In genomic region chr1:90903971-90904458, GRCm38 (mm10) we compare ENCODE assay signal across 10 mouse cellular contexts. TPM values are rescaled to one million over a fixed set of nuclear protein-coding genes. Genes with fewer than 3 reads are reported as not detected.
A peak's percentile ranks its signal among the peaks of the same experiment; 100 is the strongest.
DNase-seq lines count a peak whose midpoint lies in the region; ATAC-seq lines count a peak whose summit lies in the region.
"Had no signal": no experiment of that assay in that cellular context is flagged by ENCODE, and none has a peak within 500 bp of the region (broad histone marks: within the 10 kb centered on the region; RNA-seq: fewer than 3 reads in every experiment).

No protein-coding gene starts in this region.

- H3K9me3 ChIP-seq in midbrain, embryonic 10.5 days (replicated peaks) = no peaks in the 10 kb centered on the region
- H3K9me3 ChIP-seq in midbrain, embryonic 13.5 days = no peaks in the 10 kb centered on the region
- H3K9me3 ChIP-seq in stomach, embryonic 15.5 days = no peaks in the 10 kb centered on the region
- H3K9me3 ChIP-seq: liver, embryonic 13.5 days had no signal

- no peaks in the 10 kb centered on the region for H3K27me3 ChIP-seq in midbrain, embryonic 10.5 days (ENCODE audit: low read depth, poor library complexity, severe bottlenecking)
- no peaks in the 10 kb centered on the region for H3K27me3 ChIP-seq in midbrain, embryonic 13.5 days
- no peaks in the 10 kb centered on the region for H3K27me3 ChIP-seq in stomach, embryonic 15.5 days (replicated peaks)
- H3K27me3 ChIP-seq: liver, embryonic 13.5 days had no signal

- no peak for ATAC-seq in midbrain, embryonic 13.5 days
- peak; percentile 67; the same call in 1 of the 2 replicates for ATAC-seq in stomach, embryonic 15.5 days (ENCODE audit: insufficient read depth, low FRiP score, low read depth)
- ATAC-seq: forebrain, embryonic 14.5 days had no signal

- WGBS in midbrain, embryonic 10.5 days = 79% methylated on average over 8 of the region's 8 CpGs
- WGBS in midbrain, embryonic 13.5 days = 78% methylated on average over 8 of the region's 8 CpGs
- 38% methylated on average over 8 of the region's 8 CpGs for WGBS in stomach, embryonic 15.5 days

- H3K4me2 ChIP-seq in midbrain, embryonic 13.5 days (replicated peaks) = no peak overlapping the region
- H3K4me2 ChIP-seq in stomach, embryonic 15.5 days = no peak overlapping the region
- H3K4me2 ChIP-seq: liver, embryonic 13.5 days had no signal

- no peaks in the 10 kb centered on the region for H3K36me3 ChIP-seq in midbrain, embryonic 10.5 days
- no peaks in the 10 kb centered on the region for H3K36me3 ChIP-seq in midbrain, embryonic 13.5 days
- H3K36me3 ChIP-seq in stomach, embryonic 15.5 days = no peaks in the 10 kb centered on the region
- H3K36me3 ChIP-seq: liver, embryonic 13.5 days had no signal

- DNase-seq in midbrain, embryonic 10.5 days (ENCODE audit: low spot score) = no peak
- peak; percentile 57 for DNase-seq in gastrocnemius, postnatal 25 days
- peak; percentile 68 to 87 for DNase-seq in left cerebral cortex, postnatal 14 days (ENCODE audit: low spot score in 2 of 2)
- DNase-seq in cerebellum, adult 9-10 months = no peak
- no peak for DNase-seq in liver
- DNase-seq in adrenal gland, adult 18-20 months (ENCODE audit: low spot score in 2 of 2) = no peak
- DNase-seq: liver, embryonic 13.5 days had no signal

- H3K27ac ChIP-seq in midbrain, embryonic 10.5 days (replicated peaks) = peak overlapping the region; percentile 38
- no peak overlapping the region for H3K27ac ChIP-seq in midbrain, embryonic 13.5 days
- peak overlapping the region; percentile 88 for H3K27ac ChIP-seq in stomach, embryonic 15.5 days
- H3K27ac ChIP-seq: liver, embryonic 13.5 days had no signal

- intact Hi-C loops in left cerebral cortex, postnatal 14 days (cut with DNase I) = no loop called here

- H3K4me1 ChIP-seq in midbrain, embryonic 10.5 days = peaks cover 14% of the 10 kb centered on the region
- H3K4me1 ChIP-seq in midbrain, embryonic 13.5 days (replicated peaks) = no peaks in the 10 kb centered on the region
- H3K4me1 ChIP-seq in stomach, embryonic 15.5 days = peaks cover 7% of the 10 kb centered on the region
- H3K4me1 ChIP-seq: liver, embryonic 13.5 days had no signal

- H3K4me3 ChIP-seq in midbrain, embryonic 10.5 days = no peak overlapping the region
- no peak overlapping the region for H3K4me3 ChIP-seq in midbrain, embryonic 13.5 days (replicated peaks)
- H3K4me3 ChIP-seq in stomach, embryonic 15.5 days (replicated peaks) = no peak overlapping the region
- H3K4me3 ChIP-seq: liver, embryonic 13.5 days had no signal

- H3K9ac ChIP-seq in midbrain, embryonic 13.5 days (replicated peaks) = no peak overlapping the region
- no peak overlapping the region for H3K9ac ChIP-seq in stomach, embryonic 15.5 days
- H3K9ac ChIP-seq: liver, embryonic 13.5 days had no signal

RNA-seq across cellular contexts. Expression of gene Mlph, which starts 10.9 kb away (rescaled TPM):
- 0.14 and 0.20 TPM in 2 replicates for polyA plus RNA-seq in midbrain, embryonic 10.5 days (2016; fragmentation: Nextera tagmentation; extraction: Ambion mirVana)
- 0.06 and 0.13 TPM in 2 replicates for polyA plus RNA-seq in midbrain, embryonic 13.5 days (2015; fragmentation: Nextera tagmentation; extraction: Ambion mirVana)
- total RNA-seq in gastrocnemius, postnatal 25 days (2021) = under 1 TPM; 0.26 to 0.51 TPM
- total RNA-seq in left cerebral cortex, postnatal 14 days (2021) = under 1 TPM; 0.51 to 0.64 TPM
- 1.8 and 2.3 TPM in 2 replicates for polyA plus RNA-seq in stomach, embryonic 15.5 days (2015; fragmentation: Nextera tagmentation; extraction: Ambion mirVana)
- total RNA-seq in adrenal gland, adult 18-20 months (2021) = 1 to 10 TPM; 3.9 to 4.9 TPM

RNA-seq across cellular contexts. Expression of gene Prlh, which starts 48.9 kb away (rescaled TPM):
- polyA plus RNA-seq in midbrain, embryonic 10.5 days (2016; fragmentation: Nextera tagmentation; extraction: Ambion mirVana) = not detected in 2 replicates
- polyA plus RNA-seq in midbrain, embryonic 13.5 days (2015; fragmentation: Nextera tagmentation; extraction: Ambion mirVana) = not detected in 2 replicates
- total RNA-seq in gastrocnemius, postnatal 25 days (2021) = not detected
- total RNA-seq in left cerebral cortex, postnatal 14 days (2021) = not detected
- not detected in 2 replicates for polyA plus RNA-seq in stomach, embryonic 15.5 days (2015; fragmentation: Nextera tagmentation; extraction: Ambion mirVana)
- not detected for total RNA-seq in adrenal gland, adult 18-20 months (2021)
- polyA plus RNA-seq: forebrain, embryonic 14.5 days had no signal

Comparison
In these comparisons a context has a peak if more than half of its experiments do, and no peak if none do; other contexts are left out.
1. DNase-seq: peak in gastrocnemius, postnatal 25 days (single experiment) and left cerebral cortex, postnatal 14 days (2 of 2); none in midbrain, embryonic 10.5 days (single experiment), cerebellum, adult 9-10 months (single experiment), liver (single experiment) and adrenal gland, adult 18-20 months (0 of 2).